Mouse (Mus musculus) C2C12 (cell line): ENCODE measurements around the gene Pspc1. TPM values are rescaled to one million over a fixed set of nuclear protein-coding genes. Genes with fewer than 3 reads are reported as not detected.
A peak's percentile ranks its signal among the peaks of the same experiment; 100 is the strongest.
"Not testable (repeated sequence)": the region's sequence is repeated elsewhere in the genome, so short reads cannot be mapped to it uniquely, and the experiment has no call there.

Experiments
- H3K27me3 ChIP-seq: one replicate; pipeline ENCODE4 v1.6.1; 2011; ENCODE audit not compliant: control insufficient read depth, insufficient read depth, insufficient read length
- H3K36me3 ChIP-seq: one replicate; pipeline ENCODE4 v1.6.1; 2011; ENCODE audit not compliant: control insufficient read depth, insufficient read depth
- H3K4me3 ChIP-seq: one replicate; pipeline ENCODE4 v1.5.1; 2011; ENCODE audit warnings: mild to moderate bottlenecking, control low read depth; ENCODE audit not compliant: poor library complexity, insufficient read depth, severe bottlenecking
- H3K79me2 ChIP-seq: one replicate; pipeline ENCODE4 v1.6.1; 2011; ENCODE audit not compliant: control insufficient read depth, insufficient read depth
- H3K79me3 ChIP-seq: one replicate; pipeline ENCODE4 v1.6.1; 2011; ENCODE audit warnings: low read depth, control low read depth
- H3ac ChIP-seq: one replicate; pipeline ENCODE3; 2011; ENCODE audit warnings: low read depth; ENCODE audit not compliant: control insufficient read depth, insufficient read length
- CEBPB ChIP-seq: IDR thresholded peaks from one replicate; pipeline ENCODE4 v1.6.1; 2011; ENCODE audit warnings: low read depth, mild to moderate bottlenecking, control low read depth, moderate library complexity
- CTCF ChIP-seq: IDR thresholded peaks from one replicate; pipeline ENCODE4 v1.5.1; 2011; ENCODE audit not compliant: control insufficient read depth, insufficient read depth, insufficient read length
- FOSL1 ChIP-seq: IDR thresholded peaks from one replicate; pipeline ENCODE4 v1.8.0; 2011; ENCODE audit warnings: mild to moderate bottlenecking, low read length; ENCODE audit not compliant: poor library complexity, insufficient read depth, severe bottlenecking
- MAX ChIP-seq: IDR thresholded peaks from one replicate; pipeline ENCODE4 v1.6.1; 2011; ENCODE audit warnings: mild to moderate bottlenecking, control low read depth
- MYOD1 ChIP-seq: IDR thresholded peaks from one replicate; pipeline ENCODE4 v1.6.1; 2011; ENCODE audit warnings: low read depth; ENCODE audit not compliant: control insufficient read depth, insufficient read length
- MYOG ChIP-seq: IDR thresholded peaks from one replicate; pipeline ENCODE4 v1.6.1; 2011; ENCODE audit not compliant: control insufficient read depth, insufficient read length; ENCODE audit errors: extremely low read depth
- USF1 ChIP-seq: IDR thresholded peaks from one replicate; pipeline ENCODE4 v1.6.1; 2011; ENCODE audit warnings: low read depth, mild to moderate bottlenecking, control low read depth, moderate library complexity
- polyA plus RNA-seq: library from polyadenylated mRNA; unstranded; fragments of >200 nt; fragmentation: generic; extraction: Trizol; gene quantifications from one replicate; pipeline ENCODE4 v1.2.1, GENCODE M21; 2012; ENCODE audit warnings: missing spikeins

Gene Pspc1
- polyA plus RNA-seq, 1 experiment = 10.3 TPM

DNA sequence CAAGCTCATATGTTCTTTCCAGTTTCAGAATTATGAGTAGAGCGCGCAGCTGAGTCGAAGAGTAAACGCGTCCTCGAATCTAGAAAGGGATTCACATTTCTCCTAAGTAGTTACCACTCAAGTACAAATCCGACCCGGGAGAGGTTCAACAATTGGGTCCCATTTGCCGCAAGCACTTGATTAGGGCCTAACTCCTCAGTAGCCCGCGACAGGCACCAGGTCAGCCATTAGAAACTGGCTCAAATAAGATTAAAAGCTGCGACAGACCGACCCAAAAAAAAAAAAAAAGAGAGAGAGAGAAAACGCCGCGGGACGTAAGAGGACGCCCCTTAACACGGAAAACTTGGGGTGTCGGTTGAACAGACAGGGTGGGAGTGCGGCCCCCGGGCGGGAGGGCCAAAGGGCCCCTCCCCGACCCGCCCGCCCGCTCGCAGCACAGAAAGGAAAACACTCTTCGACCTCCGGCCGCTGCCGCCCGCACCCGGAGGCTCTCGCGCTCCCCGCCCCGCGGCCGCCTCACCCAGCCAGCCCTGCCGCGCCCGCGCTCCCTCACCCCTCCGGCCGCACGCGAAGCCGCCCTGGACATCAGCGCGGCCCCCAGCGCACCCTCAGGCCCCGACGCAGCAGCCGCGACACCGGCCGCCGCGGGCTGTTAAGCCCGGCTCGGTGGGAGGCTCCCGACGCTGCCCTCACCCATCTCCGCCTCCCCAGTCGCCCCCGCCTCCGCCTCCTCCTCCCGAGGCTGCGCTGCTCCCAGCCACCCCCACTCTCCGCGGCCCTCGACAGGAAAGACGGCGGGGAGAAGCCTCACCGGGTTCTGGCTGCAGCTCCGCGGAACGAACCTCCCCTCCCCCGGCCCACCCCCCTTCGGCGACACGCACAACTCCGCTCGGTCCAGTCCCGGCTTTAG lies 32.9 kb upstream of the Pspc1 start:
- Histone ChIP-seq H3K4me3 (peak overlapping the region; percentile 59), H3ac (peak overlapping the region; percentile 58), H3K79me2 (peaks cover 45% of the 10 kb centered on the region), H3K79me3 (peaks cover 30% of the 10 kb centered on the region), H3K36me3 (peaks cover 11% of the 10 kb centered on the region)
- H3K27me3 ChIP-seq = not testable (repeated sequence)

GRCm38 (mm10) chr14:56793243-56793642 lies 15.1 kb upstream of the Pspc1 start:
- no peaks in the 10 kb centered on the region for H3K79me3 ChIP-seq
- H3K36me3 ChIP-seq = peaks cover 52% of the 10 kb centered on the region
- no peak overlapping the region for H3ac ChIP-seq
- no peak overlapping the region for H3K4me3 ChIP-seq
- no peaks in the 10 kb centered on the region for H3K79me2 ChIP-seq
- no peaks in the 10 kb centered on the region for H3K27me3 ChIP-seq
- TF ChIP-seq MYOG (no peak), CTCF (peak; percentile 13)

DNA sequence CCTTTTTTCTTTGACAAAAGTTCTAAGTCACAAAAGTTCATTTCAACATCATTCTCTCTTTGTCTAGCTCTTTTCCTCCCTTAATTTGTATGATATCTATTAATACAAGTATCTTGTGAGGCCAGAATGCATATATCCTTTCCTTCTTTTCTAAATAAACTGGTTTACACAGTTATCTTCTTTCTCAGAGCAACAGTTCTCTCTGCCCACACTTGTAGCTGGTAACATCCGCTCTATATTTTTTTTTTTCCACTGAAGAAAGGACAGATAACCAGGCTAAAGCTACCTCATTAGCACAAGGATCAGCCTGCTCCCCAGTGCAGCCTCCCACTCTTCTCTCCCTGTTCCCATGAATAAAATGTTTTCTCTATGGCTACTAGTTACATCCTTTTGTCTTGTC lies 6.5 kb upstream of the Pspc1 start:
- TF ChIP-seq USF1 (no peak), MYOG (no peak), MAX (no peak), MYOD1 (no peak), CEBPB (no peak), CTCF (no peak), FOSL1 (no peak)
- H3K4me3 ChIP-seq = no peak overlapping the region

GRCm38 (mm10) chr14:56778933-56779300 lies 801 bp upstream of the Pspc1 start:
- TF ChIP-seq MYOD1 (no peak), USF1 (no peak), FOSL1 (no peak), CEBPB (no peak), MYOG (no peak)
- Histone ChIP-seq H3K36me3 (no peaks in the 10 kb centered on the region), H3K4me3 (no peak overlapping the region)

More for the DNA sequence above, 6.5 kb upstream of the Pspc1 start:
- H3K27me3 ChIP-seq = no peaks in the 10 kb centered on the region
- no peak overlapping the region for H3ac ChIP-seq
- H3K79me2 ChIP-seq = no peaks in the 10 kb centered on the region
- H3K36me3 ChIP-seq = no peaks in the 10 kb centered on the region
- no peaks in the 10 kb centered on the region for H3K79me3 ChIP-seq

GRCm38 (mm10) chr14:56777360-56778136 lies 568 bp downstream of the Pspc1 start:
- peak overlapping the region; percentile 91 for H3ac ChIP-seq
- H3K79me3 ChIP-seq = peaks cover 52% of the 10 kb centered on the region
- H3K4me3 ChIP-seq = peak overlapping the region; percentile 92
- H3K79me2 ChIP-seq = peaks cover 56% of the 10 kb centered on the region
- TF ChIP-seq CEBPB (no peak), FOSL1 (no peak), MYOG (no peak), USF1 (no peak), MAX (no peak), MYOD1 (no peak), CTCF (no peak)
- no peaks in the 10 kb centered on the region for H3K27me3 ChIP-seq
- H3K36me3 ChIP-seq = no peaks in the 10 kb centered on the region

More at GRCm38 (mm10) chr14:56778933-56779300, 801 bp upstream of the Pspc1 start:
- H3K79me2 ChIP-seq = peaks cover 43% of the 10 kb centered on the region
- H3K79me3 ChIP-seq = peaks cover 38% of the 10 kb centered on the region
- H3ac ChIP-seq = no peak overlapping the region
- H3K27me3 ChIP-seq = no peaks in the 10 kb centered on the region
